Mouse (Mus musculus) liver, embryonic 13.5 days (tissue): ENCODE results near the gene Myo10. TPM values are rescaled to one million over a fixed set of nuclear protein-coding genes. Genes with fewer than 3 reads are reported as not detected.

Source experiments
- ATAC-seq: fragments of 200-750 bp; cut with Nextera tagmentation; 2 replicates; pipeline ENCODE4 v1.8.0; 2017; ENCODE audit warnings: low read depth, mild to moderate bottlenecking, moderate number of reproducible peaks, moderate library complexity
- DNase-seq: peaks from one replicate; pipeline ENCODE4 v3.0.0; 2022
- H3K27ac ChIP-seq: fragments of 300-500 bp; sonication (generic); 2 replicates; pipeline ENCODE4 v1.5.1; 2015; ENCODE audit warnings: moderate library complexity, mild to moderate bottlenecking, inconsistent platforms
- H3K27me3 ChIP-seq: fragments of 300-500 bp; sonication (generic); 2 replicates; pipeline ENCODE4 v1.6.1; 2015; ENCODE audit warnings: mild to moderate bottlenecking, inconsistent platforms
- H3K36me3 ChIP-seq: fragments of 300-500 bp; sonication (generic); 2 replicates; pipeline ENCODE4 v1.6.1; 2015; ENCODE audit warnings: mild to moderate bottlenecking, inconsistent platforms
- H3K4me1 ChIP-seq: fragments of 300-500 bp; sonication (generic); replicated peaks from 2 replicates; pipeline ENCODE4 v1.6.1; 2015; ENCODE audit warnings: inconsistent platforms
- H3K4me2 ChIP-seq: fragments of 300-500 bp; sonication (generic); 2 replicates; pipeline ENCODE4 v1.6.1; 2015; ENCODE audit warnings: inconsistent platforms, mild to moderate bottlenecking, moderate library complexity
- H3K4me3 ChIP-seq: fragments of 300-500 bp; sonication (generic); replicated peaks from 2 replicates; pipeline ENCODE4 v1.5.1; 2015; ENCODE audit warnings: mild to moderate bottlenecking, inconsistent platforms
- H3K9ac ChIP-seq: fragments of 300-500 bp; sonication (generic); 2 replicates; pipeline ENCODE4 v1.6.1; 2015; ENCODE audit warnings: mild to moderate bottlenecking, inconsistent platforms
- H3K9me3 ChIP-seq: fragments of 300-500 bp; sonication (generic); replicated peaks from 2 replicates; pipeline ENCODE4 v1.6.1; 2016; ENCODE audit warnings: inconsistent platforms
- WGBS: fragments of 180-500 bp; shearing (Covaris S2); methylation state at CpG from one replicate; pipeline ENCODE4 v1.1.7; 2015; ENCODE audit not compliant: insufficient replicate concordance; 5-methylcytosine and 5-hydroxymethylcytosine counted together
- polyA plus RNA-seq: library from polyadenylated mRNA; unstranded; fragments of >200 nt; fragmentation: Nextera tagmentation; extraction: Ambion mirVana; gene quantifications from 2 replicates; pipeline ENCODE4 v1.2.1, GENCODE M21; 2015

The Myo10 gene
- polyA plus RNA-seq, 1 experiment from 2014 or later, result 3.8 TPM

- Histone ChIP-seq H3K4me1 (no peaks in the 10 kb centered on the region), H3K4me3 (no peak overlapping the region), H3K27ac (no peak overlapping the region), H3K9ac (no peak overlapping the region), H3K9me3 (no peaks in the 10 kb centered on the region), H3K27me3 (no peaks in the 10 kb centered on the region), H3K36me3 (peaks cover 33% of the 10 kb centered on the region; the same call in 1 of the 2 replicates), H3K4me2 (no peak overlapping the region)
- WGBS, result 74% methylated on average over 8 of the region's 8 CpGs
- ATAC-seq (no peak), DNase-seq (no peak)
Measured at GRCm38 (mm10) chr15:25791660-25792353, 169.5 kb downstream of the Myo10 start.

GRCm38 (mm10) chr15:25794123-25794522, 171.8 kb downstream of the Myo10 start:
- Histone ChIP-seq H3K4me3 (no peak overlapping the region), H3K4me2 (no peak overlapping the region), H3K27ac (no peak overlapping the region), H3K9ac (no peak overlapping the region), H3K36me3 (peaks cover 22% of the 10 kb centered on the region; the same call in 1 of the 2 replicates), H3K4me1 (no peaks in the 10 kb centered on the region), H3K9me3 (no peaks in the 10 kb centered on the region), H3K27me3 (no peaks in the 10 kb centered on the region)
- WGBS, result 71% methylated on average over 8 of the region's 8 CpGs
- no peak for DNase-seq
- no peak for ATAC-seq

GRCm38 (mm10) chr15:25795496-25795895, 173.2 kb downstream of the Myo10 start:
- H3K4me1 ChIP-seq, result no peaks in the 10 kb centered on the region
- WGBS, result 71% methylated on average over 9 of the region's 9 CpGs

GRCm38 (mm10) chr15:25796353-25796752, 174.0 kb downstream of the Myo10 start:
- Histone ChIP-seq H3K4me2 (no peak overlapping the region), H3K9ac (no peak overlapping the region), H3K4me3 (no peak overlapping the region), H3K4me1 (no peaks in the 10 kb centered on the region), H3K27ac (no peak overlapping the region), H3K27me3 (no peaks in the 10 kb centered on the region), H3K9me3 (no peaks in the 10 kb centered on the region), H3K36me3 (peaks cover 26% of the 10 kb centered on the region; the same call in 1 of the 2 replicates)
- no peak for DNase-seq
- 37% methylated on average over 3 of the region's 3 CpGs for WGBS
- no peak for ATAC-seq

More at GRCm38 (mm10) chr15:25795496-25795895, 173.2 kb downstream of the Myo10 start:
- DNase-seq, result no peak
- H3K9me3 ChIP-seq, result no peaks in the 10 kb centered on the region
- no peaks in the 10 kb centered on the region for H3K27me3 ChIP-seq
- no peak overlapping the region for H3K4me3 ChIP-seq
- peaks cover 26% of the 10 kb centered on the region; the same call in 1 of the 2 replicates for H3K36me3 ChIP-seq
- no peak overlapping the region for H3K9ac ChIP-seq
- ATAC-seq, result no peak
- no peak overlapping the region for H3K4me2 ChIP-seq
- H3K27ac ChIP-seq, result no peak overlapping the region

- no peaks in the 10 kb centered on the region for H3K27me3 ChIP-seq
- H3K9me3 ChIP-seq, result no peaks in the 10 kb centered on the region
- WGBS, result 65% methylated on average over 8 of the region's 8 CpGs
- H3K4me3 ChIP-seq, result no peak overlapping the region
- H3K4me1 ChIP-seq, result no peaks in the 10 kb centered on the region
- no peak overlapping the region for H3K27ac ChIP-seq
- no peak for DNase-seq
- H3K9ac ChIP-seq, result no peak overlapping the region
- H3K4me2 ChIP-seq, result no peak overlapping the region
- ATAC-seq, result no peak
- H3K36me3 ChIP-seq, result peaks cover 30% of the 10 kb centered on the region; the same call in 1 of the 2 replicates
Measured at GRCm38 (mm10) chr15:25797179-25797578, 174.9 kb downstream of the Myo10 start.

- Histone ChIP-seq H3K4me2 (no peak overlapping the region), H3K4me1 (no peaks in the 10 kb centered on the region), H3K27me3 (no peaks in the 10 kb centered on the region), H3K27ac (no peak overlapping the region), H3K4me3 (no peak overlapping the region), H3K9me3 (no peaks in the 10 kb centered on the region), H3K9ac (no peak overlapping the region), H3K36me3 (peaks cover 31% of the 10 kb centered on the region; the same call in 1 of the 2 replicates)
- ATAC-seq, result no peak
- no peak for DNase-seq
- 81% methylated on average over 1 of the region's 1 CpGs for WGBS
Measured at GRCm38 (mm10) chr15:25797888-25798287, 175.6 kb downstream of the Myo10 start.

GRCm38 (mm10) chr15:25801726-25802125, 179.4 kb downstream of the Myo10 start:
- H3K4me2 ChIP-seq, result no peak overlapping the region
- H3K9me3 ChIP-seq, result no peaks in the 10 kb centered on the region
- H3K9ac ChIP-seq, result no peak overlapping the region
- DNase-seq (no peak), ATAC-seq (no peak)
- H3K4me3 ChIP-seq, result no peak overlapping the region
- no peaks in the 10 kb centered on the region for H3K4me1 ChIP-seq
- no peak overlapping the region for H3K27ac ChIP-seq
- H3K27me3 ChIP-seq, result no peaks in the 10 kb centered on the region
- H3K36me3 ChIP-seq, result peaks cover 33% of the 10 kb centered on the region
- 78% methylated on average over 5 of the region's 5 CpGs for WGBS

- Histone ChIP-seq H3K4me1 (no peaks in the 10 kb centered on the region), H3K36me3 (peaks cover 38% of the 10 kb centered on the region), H3K9ac (no peak overlapping the region), H3K4me3 (no peak overlapping the region), H3K4me2 (no peak overlapping the region), H3K9me3 (no peaks in the 10 kb centered on the region), H3K27me3 (no peaks in the 10 kb centered on the region), H3K27ac (no peak overlapping the region)
- DNase-seq, result no peak
- ATAC-seq, result no peak
- WGBS, result 74% methylated on average over 8 of the region's 8 CpGs
Measured at GRCm38 (mm10) chr15:25802194-25802593, 179.9 kb downstream of the Myo10 start.

- DNase-seq, result no peak
- Histone ChIP-seq H3K4me1 (no peaks in the 10 kb centered on the region), H3K27me3 (no peaks in the 10 kb centered on the region), H3K4me3 (no peak overlapping the region), H3K27ac (no peak overlapping the region), H3K36me3 (peaks cover 42% of the 10 kb centered on the region), H3K9me3 (no peaks in the 10 kb centered on the region), H3K4me2 (no peak overlapping the region), H3K9ac (no peak overlapping the region)
- no peak for ATAC-seq
- 75% methylated on average over 15 of the region's 15 CpGs for WGBS
Measured at GRCm38 (mm10) chr15:25803111-25803510, 180.8 kb downstream of the Myo10 start.

- Histone ChIP-seq H3K4me3 (no peak overlapping the region), H3K4me2 (no peak overlapping the region), H3K4me1 (no peaks in the 10 kb centered on the region), H3K27ac (no peak overlapping the region), H3K9ac (no peak overlapping the region), H3K9me3 (no peaks in the 10 kb centered on the region), H3K27me3 (no peaks in the 10 kb centered on the region), H3K36me3 (peaks cover 39% of the 10 kb centered on the region)
- ATAC-seq (no peak; the same call in 1 of the 2 replicates), DNase-seq (peak; percentile 17)
- 71% methylated on average over 21 of the region's 21 CpGs for WGBS
Measured at GRCm38 (mm10) chr15:25805336-25806110, 183.2 kb downstream of the Myo10 start.

- WGBS, result 85% methylated on average over 17 of the region's 17 CpGs
- H3K4me1 ChIP-seq, result no peaks in the 10 kb centered on the region
- H3K4me3 ChIP-seq, result no peak overlapping the region
- no peaks in the 10 kb centered on the region for H3K27me3 ChIP-seq
- no peak for ATAC-seq
- H3K9ac ChIP-seq, result no peak overlapping the region
- no peak for DNase-seq
- no peak overlapping the region for H3K4me2 ChIP-seq
- no peaks in the 10 kb centered on the region for H3K9me3 ChIP-seq
- peaks cover 46% of the 10 kb centered on the region for H3K36me3 ChIP-seq
- H3K27ac ChIP-seq, result no peak overlapping the region
Measured at GRCm38 (mm10) chr15:25806363-25806762, 184.0 kb downstream of the Myo10 start.
